ENCODE assay signal across 16 mouse cellular contexts in genomic region chr2:20642818-20643217, GRCm38 (mm10).
DNase-seq lines count a peak whose midpoint lies in the region; TF ChIP-seq lines count a peak whose summit lies in the region.
"Had no signal": no experiment of that assay in that cellular context is flagged by ENCODE, and none has a peak within 500 bp of the region (broad histone marks: within the 10 kb centered on the region; RNA-seq: fewer than 3 reads in every experiment).

No protein-coding gene starts in this region.

- no peaks in the 10 kb centered on the region for H3K9me3 ChIP-seq in ES-Bruce4 (replicated peaks; ENCODE audit: control insufficient read depth, insufficient read depth, low read length, poor library complexity, severe bottlenecking)
- H3K9me3 ChIP-seq: G1E; liver, embryonic 13.5 days; midbrain, embryonic 12.5 days had no signal

- 0 out of 2 replicates have a peak, but pooled peaks have one; percentile 42 for TF ChIP-seq EP300 in ES-Bruce4 (IDR thresholded peaks at IDR 0.05; ENCODE audit: insufficient read depth, low read depth, low read length)

- peak overlapping the region; percentile 72; the same call in 1 of the 2 replicates for H3K27ac ChIP-seq in ES-Bruce4 (ENCODE audit: insufficient read depth, low read length)
- H3K27ac ChIP-seq: liver, embryonic 13.5 days; midbrain, embryonic 12.5 days had no signal

- DNase-seq in heart, adult 11 months = peak; percentile 79
- DNase-seq in heart, adult 8-10 months (ENCODE audit: low spot score) = no peak
- peak; percentile 16 for DNase-seq in embryo, embryonic 11 days
- peak; percentile 74 for DNase-seq in gastrocnemius, postnatal 14 days
- no peak for DNase-seq in right cerebral cortex, postnatal 36 days (ENCODE audit: low spot score in 2 of 2)
- DNase-seq in left cerebral cortex, postnatal 4 days = no peak
- no peak for DNase-seq in T-cell, adult 2 months (ENCODE audit: low spot score)
- DNase-seq: B cell, adult 2 months; cerebellum, adult 11-12 months; kidney, adult 9 months; liver, embryonic 13.5 days; lung, postnatal 36 days had no signal

- intact Hi-C loops in gastrocnemius, postnatal 14 days (cut with DNase I; ENCODE audit: low total_unique reads) = no loop called here
- intact Hi-C loops in left cerebral cortex, postnatal 4 days (cut with DNase I) = no loop called here

- no peaks in the 10 kb centered on the region for H3K27me3 ChIP-seq in ES-Bruce4 (ENCODE audit: control insufficient read depth, insufficient read depth, low read length, poor library complexity, severe bottlenecking)
- H3K27me3 ChIP-seq: liver, embryonic 13.5 days; midbrain, embryonic 12.5 days had no signal

- no peaks in the 10 kb centered on the region; the same call in 1 of the 2 replicates for H3K36me3 ChIP-seq in ES-Bruce4 (ENCODE audit: control insufficient read depth, insufficient read depth, low read length, poor library complexity, severe bottlenecking)
- H3K36me3 ChIP-seq: G1E; liver, embryonic 13.5 days; midbrain, embryonic 12.5 days had no signal

- no peak for TF ChIP-seq CTCF in ES-Bruce4 (IDR thresholded peaks at IDR 0.05; ENCODE audit: low read depth, low read length)

- H3K4me1 ChIP-seq in ES-Bruce4 (ENCODE audit: control insufficient read depth, insufficient read depth, low read length) = peaks cover 4% of the 10 kb centered on the region
- H3K4me1 ChIP-seq: liver, embryonic 13.5 days; midbrain, embryonic 12.5 days had no signal

- TF ChIP-seq POLR2A in ES-Bruce4 (IDR thresholded peaks at IDR 0.05; ENCODE audit: insufficient read depth, low read length) = no peak

- no peak overlapping the region for H3K4me3 ChIP-seq in ES-Bruce4 (ENCODE audit: low read depth, low read length)
- H3K4me3 ChIP-seq: erythroblast, embryonic 14.5 days; liver, embryonic 13.5 days; midbrain, embryonic 12.5 days had no signal

- H3K9ac ChIP-seq in ES-Bruce4 (ENCODE audit: low read depth, poor library complexity, severe bottlenecking) = no peak overlapping the region
- H3K9ac ChIP-seq: liver, embryonic 13.5 days; midbrain, embryonic 12.5 days had no signal

Comparison
In these comparisons a context has a peak if more than half of its experiments do, and no peak if none do; other contexts are left out.
1. DNase-seq: peak in heart, adult 11 months (single experiment), embryo, embryonic 11 days (single experiment) and gastrocnemius, postnatal 14 days (single experiment); none in heart, adult 8-10 months (single experiment), right cerebral cortex, postnatal 36 days (0 of 2), left cerebral cortex, postnatal 4 days (single experiment) and T-cell, adult 2 months (single experiment).